Mouse (Mus musculus): ENCODE data around the gene Cdh7. TPM values are rescaled to one million over a fixed set of nuclear protein-coding genes. Genes with fewer than 3 reads are reported as not detected.

Cdh7 gene
- total and polyA plus RNA-seq, 3 experiments = 0.49 TPM; not detected in 2

DNA sequence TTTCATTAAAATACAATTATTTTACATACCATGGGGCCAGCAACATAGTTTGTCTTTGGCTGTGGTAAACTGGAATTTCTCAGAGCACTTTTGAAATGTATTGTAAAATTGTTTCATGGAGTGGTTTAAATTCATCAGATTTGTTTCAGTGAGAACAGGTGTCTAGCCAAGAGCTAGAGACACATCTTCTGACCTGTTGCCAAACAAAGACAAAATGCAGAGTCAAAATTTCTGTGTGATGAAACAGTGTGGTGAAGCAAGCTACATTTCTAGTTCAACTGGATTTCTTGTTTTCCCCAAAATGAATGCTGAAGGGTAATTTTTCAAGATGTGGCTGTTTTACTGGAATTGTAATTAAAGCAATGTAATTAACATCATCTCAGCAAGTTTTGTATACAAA, 22.2 kb downstream of the Cdh7 start:
- ATAC-seq (ENCODE audit: extremely low read depth, insufficient number of reproducible peaks, low FRiP score, poor library complexity, severe bottlenecking) (no peak), DNase-seq (ENCODE audit: low spot score) (no peak)
- TF ChIP-seq POLR2AphosphoS5 (IDR thresholded peaks at IDR 0.05; ENCODE audit: insufficient replicate concordance, low read depth, low read length) (no peak), TAL1 (conservative IDR thresholded peaks at IDR 0.05; ENCODE audit: low read depth, low read length) (no peak), GATA2 (IDR thresholded peaks at IDR 0.05; ENCODE audit: borderline replicate concordance, low read depth, low read length) (no peak), CTCF (IDR thresholded peaks at IDR 0.05; ENCODE audit: low read depth, low read length) (no peak), GATA1 (IDR thresholded peaks at IDR 0.05; ENCODE audit: borderline replicate concordance, low read length) (no peak)
- no peak overlapping the region for H3K4me3 ChIP-seq (ENCODE audit: low read depth, low read length)
- H3K27me3 ChIP-seq (ENCODE audit: insufficient read depth, low read length) = no peaks in the 10 kb centered on the region
- H3K4me1 ChIP-seq (ENCODE audit: insufficient read depth, low read depth, low read length) = no peaks in the 10 kb centered on the region
- H3K9me3 ChIP-seq (replicated peaks) = peaks cover 4% of the 10 kb centered on the region; the same call in 1 of the 2 replicates
- H3K36me3 ChIP-seq (replicated peaks) = no peaks in the 10 kb centered on the region

GRCm38 (mm10) chr1:110005038-110005437, 22.8 kb downstream of the Cdh7 start:
- H3K4me3 ChIP-seq (ENCODE audit: low read depth, low read length) = no peak overlapping the region
- DNase-seq (ENCODE audit: low spot score) (no peak), ATAC-seq (ENCODE audit: extremely low read depth, insufficient number of reproducible peaks, low FRiP score, poor library complexity, severe bottlenecking) (no peak)
- TF ChIP-seq POLR2AphosphoS5 (IDR thresholded peaks at IDR 0.05; ENCODE audit: insufficient replicate concordance, low read depth, low read length) = no peak
- H3K27me3 ChIP-seq (ENCODE audit: insufficient read depth, low read length) = no peaks in the 10 kb centered on the region
- peaks cover 4% of the 10 kb centered on the region; the same call in 1 of the 2 replicates for H3K9me3 ChIP-seq (replicated peaks)
- no peaks in the 10 kb centered on the region for H3K36me3 ChIP-seq (replicated peaks)
- H3K4me1 ChIP-seq (ENCODE audit: insufficient read depth, low read depth, low read length) = no peaks in the 10 kb centered on the region

GRCm38 (mm10) chr1:110012153-110012552, 29.9 kb downstream of the Cdh7 start:
- ATAC-seq (ENCODE audit: extremely low read depth, insufficient number of reproducible peaks, low FRiP score, poor library complexity, severe bottlenecking) = no peak
- Histone ChIP-seq H3K4me1 (ENCODE audit: insufficient read depth, low read depth, low read length) (no peaks in the 10 kb centered on the region), H3K9me3 (replicated peaks) (peaks cover 9% of the 10 kb centered on the region), H3K36me3 (replicated peaks) (no peaks in the 10 kb centered on the region), H3K27me3 (ENCODE audit: insufficient read depth, low read length) (no peaks in the 10 kb centered on the region), H3K4me3 (ENCODE audit: low read depth, low read length) (no peak overlapping the region)
- DNase-seq (ENCODE audit: low spot score) = no peak
- TF ChIP-seq GATA2 (IDR thresholded peaks at IDR 0.05; ENCODE audit: borderline replicate concordance, low read depth, low read length) = no peak
- no peak for TF ChIP-seq POLR2AphosphoS5 (IDR thresholded peaks at IDR 0.05; ENCODE audit: insufficient replicate concordance, low read depth, low read length)
- TF ChIP-seq CTCF (IDR thresholded peaks at IDR 0.05; ENCODE audit: low read depth, low read length) = no peak
- no peak for TF ChIP-seq TAL1 (conservative IDR thresholded peaks at IDR 0.05; ENCODE audit: low read depth, low read length)
- no peak for TF ChIP-seq GATA1 (IDR thresholded peaks at IDR 0.05; ENCODE audit: borderline replicate concordance, low read length)

DNA sequence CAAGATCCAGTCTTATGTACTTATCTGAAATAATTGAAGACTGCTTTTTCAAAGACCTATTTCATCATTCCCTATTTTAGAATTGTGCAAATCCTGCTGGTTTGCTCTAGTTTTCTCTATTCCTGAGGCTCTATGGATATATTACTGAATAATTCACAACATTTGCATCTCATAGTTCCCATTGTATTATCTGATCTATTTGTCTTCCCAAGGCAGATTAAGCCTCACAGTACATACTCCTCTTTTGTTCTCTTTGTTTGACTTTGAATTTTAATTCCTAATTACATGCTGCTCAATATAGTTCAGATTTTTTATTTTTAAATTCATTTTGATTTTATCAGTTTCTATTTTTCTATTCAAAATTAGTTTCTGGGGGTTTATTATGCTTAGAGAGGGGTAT, 74.1 kb downstream of the Cdh7 start:
- Histone ChIP-seq H3K36me3 (replicated peaks) (no peaks in the 10 kb centered on the region), H3K27me3 (ENCODE audit: insufficient read depth, low read length) (no peaks in the 10 kb centered on the region), H3K4me3 (ENCODE audit: low read depth, low read length) (no peak overlapping the region), H3K9me3 (replicated peaks) (no peaks in the 10 kb centered on the region; the same call in 1 of the 2 replicates), H3K4me1 (ENCODE audit: insufficient read depth, low read depth, low read length) (no peaks in the 10 kb centered on the region)
- no peak for ATAC-seq (ENCODE audit: extremely low read depth, insufficient number of reproducible peaks, low FRiP score, poor library complexity, severe bottlenecking)
- DNase-seq (ENCODE audit: low spot score) = no peak
- TF ChIP-seq GATA1 (IDR thresholded peaks at IDR 0.05; ENCODE audit: borderline replicate concordance, low read length) = no peak
- TF ChIP-seq CTCF (IDR thresholded peaks at IDR 0.05; ENCODE audit: low read depth, low read length) = no peak
- no peak for TF ChIP-seq POLR2AphosphoS5 (IDR thresholded peaks at IDR 0.05; ENCODE audit: insufficient replicate concordance, low read depth, low read length)

GRCm38 (mm10) chr1:110067405-110067804, 85.2 kb downstream of the Cdh7 start:
- no peak for TF ChIP-seq POLR2AphosphoS5 (IDR thresholded peaks at IDR 0.05; ENCODE audit: insufficient replicate concordance, low read depth, low read length)
- no peak for TF ChIP-seq GATA1 (IDR thresholded peaks at IDR 0.05; ENCODE audit: borderline replicate concordance, low read length)
- no peak for TF ChIP-seq GATA2 (IDR thresholded peaks at IDR 0.05; ENCODE audit: borderline replicate concordance, low read depth, low read length)
- TF ChIP-seq TAL1 (conservative IDR thresholded peaks at IDR 0.05; ENCODE audit: low read depth, low read length) = no peak
- no peak for TF ChIP-seq CTCF (IDR thresholded peaks at IDR 0.05; ENCODE audit: low read depth, low read length)
- Histone ChIP-seq H3K4me1 (ENCODE audit: insufficient read depth, low read depth, low read length) (no peaks in the 10 kb centered on the region), H3K4me3 (ENCODE audit: low read depth, low read length) (no peak overlapping the region), H3K9me3 (replicated peaks) (no peaks in the 10 kb centered on the region), H3K27me3 (ENCODE audit: insufficient read depth, low read length) (no peaks in the 10 kb centered on the region), H3K36me3 (replicated peaks) (no peaks in the 10 kb centered on the region)
- ATAC-seq (ENCODE audit: extremely low read depth, insufficient number of reproducible peaks, low FRiP score, poor library complexity, severe bottlenecking) (no peak), DNase-seq (ENCODE audit: low spot score) (no peak)

GRCm38 (mm10) chr1:110078471-110078870, 96.2 kb downstream of the Cdh7 start:
- no peak for ATAC-seq (ENCODE audit: extremely low read depth, insufficient number of reproducible peaks, low FRiP score, poor library complexity, severe bottlenecking)
- Histone ChIP-seq H3K36me3 (replicated peaks) (no peaks in the 10 kb centered on the region), H3K9me3 (replicated peaks) (no peaks in the 10 kb centered on the region), H3K4me1 (ENCODE audit: insufficient read depth, low read depth, low read length) (no peaks in the 10 kb centered on the region), H3K4me3 (ENCODE audit: low read depth, low read length) (no peak overlapping the region), H3K27me3 (ENCODE audit: insufficient read depth, low read length) (no peaks in the 10 kb centered on the region)
- TF ChIP-seq GATA2 (IDR thresholded peaks at IDR 0.05; ENCODE audit: borderline replicate concordance, low read depth, low read length) = no peak
- no peak for TF ChIP-seq POLR2AphosphoS5 (IDR thresholded peaks at IDR 0.05; ENCODE audit: insufficient replicate concordance, low read depth, low read length)
- no peak for TF ChIP-seq TAL1 (conservative IDR thresholded peaks at IDR 0.05; ENCODE audit: low read depth, low read length)
- TF ChIP-seq GATA1 (IDR thresholded peaks at IDR 0.05; ENCODE audit: borderline replicate concordance, low read length) = no peak
- TF ChIP-seq CTCF (IDR thresholded peaks at IDR 0.05; ENCODE audit: low read depth, low read length) = no peak
- DNase-seq (ENCODE audit: low spot score) = no peak

GRCm38 (mm10) chr1:110118071-110118470, 135.8 kb downstream of the Cdh7 start:
- H3K4me1 ChIP-seq (ENCODE audit: insufficient read depth, low read depth, low read length) = no peaks in the 10 kb centered on the region
- 0 out of 2 replicates have a peak, but pooled peaks cover 2% of the 10 kb centered on the region for H3K9me3 ChIP-seq (replicated peaks)
- no peak overlapping the region for H3K4me3 ChIP-seq (ENCODE audit: low read depth, low read length)
- no peak for TF ChIP-seq GATA1 (IDR thresholded peaks at IDR 0.05; ENCODE audit: borderline replicate concordance, low read length)
- no peak for TF ChIP-seq POLR2AphosphoS5 (IDR thresholded peaks at IDR 0.05; ENCODE audit: insufficient replicate concordance, low read depth, low read length)
- no peak for TF ChIP-seq CTCF (IDR thresholded peaks at IDR 0.05; ENCODE audit: low read depth, low read length)
- TF ChIP-seq TAL1 (conservative IDR thresholded peaks at IDR 0.05; ENCODE audit: low read depth, low read length) = no peak
- TF ChIP-seq GATA2 (IDR thresholded peaks at IDR 0.05; ENCODE audit: borderline replicate concordance, low read depth, low read length) = no peak
- no peaks in the 10 kb centered on the region for H3K27me3 ChIP-seq (ENCODE audit: insufficient read depth, low read length)
- H3K36me3 ChIP-seq (replicated peaks) = no peaks in the 10 kb centered on the region
- no peak for DNase-seq (ENCODE audit: low spot score)
- ATAC-seq (ENCODE audit: extremely low read depth, insufficient number of reproducible peaks, low FRiP score, poor library complexity, severe bottlenecking) = no peak
